Mouse (Mus musculus) gastrocnemius, postnatal 36 days (tissue): ENCODE measurements around the gene Rtp4. TPM values are rescaled to one million over a fixed set of nuclear protein-coding genes. Genes with fewer than 3 reads are reported as not detected.

Source experiments
- DNase-seq, 2 experiments: peaks; one replicate each; pipeline ENCODE4 v3.0.0; 2022
- intact Hi-C: fragments of 180-260 bp; cut with DNase I; formaldehyde crosslinking; loops from one replicate; pipeline ENCODE4 v1.15.1; 2025
- total RNA-seq, 2 experiments: library from RNA; stranded (reverse); gene quantifications; 2 replicates each; pipeline ENCODE4 v1.2.3; 2021

Rtp4 gene
- total RNA-seq, 2 experiments from 2014 or later, result 1.3 to 2.1 TPM

DNA sequence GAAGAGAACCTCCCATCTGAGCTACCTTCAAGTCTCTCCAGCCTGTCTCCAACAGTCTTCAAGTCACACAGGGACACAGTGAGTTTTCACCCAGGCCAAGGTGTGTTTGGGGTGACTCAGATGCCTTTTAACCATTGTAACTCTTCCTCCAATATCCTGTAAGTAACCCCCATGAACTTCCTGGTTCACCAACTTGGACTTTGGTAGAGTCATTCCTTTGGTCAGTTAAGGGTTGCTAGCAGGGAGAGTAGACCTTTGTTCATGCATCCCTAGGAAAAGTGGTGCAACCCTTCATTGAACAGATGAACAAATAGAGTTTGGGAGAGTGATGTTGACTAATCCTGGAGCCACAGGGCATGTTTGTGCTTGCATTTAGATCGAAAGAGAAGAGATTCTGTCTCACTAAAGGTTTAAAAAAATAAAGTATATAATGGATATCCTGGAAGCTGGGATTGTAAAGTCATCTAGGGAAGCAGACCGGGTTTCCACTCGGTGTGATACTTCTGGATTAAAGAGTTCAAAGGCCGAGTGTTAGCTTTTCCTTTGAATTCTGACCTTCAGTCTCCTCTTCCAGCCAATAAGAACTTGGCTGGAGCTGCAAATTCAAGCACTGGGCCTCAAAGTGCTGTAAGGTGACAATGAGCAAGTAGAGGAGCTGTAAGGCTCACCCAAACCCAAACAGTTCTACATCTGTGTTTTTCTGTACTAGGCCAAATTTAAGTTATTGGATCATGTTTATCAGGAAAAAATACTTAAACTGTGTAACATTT is 8.7 kb upstream of the Rtp4 start:
- DNase-seq, result no peak
- intact Hi-C loops, result no loop called here

GRCm38 (mm10) chr16:23513401-23513800 is 6.7 kb upstream of the Rtp4 start:
- no peak for DNase-seq
- intact Hi-C loops, result no loop called here

GRCm38 (mm10) chr16:23515766-23516165 is 4.3 kb upstream of the Rtp4 start:
- intact Hi-C loops, result no loop called here
- DNase-seq, result peak in 1 of 2 experiments; percentile 56

GRCm38 (mm10) chr16:23516606-23517005 is 3.5 kb upstream of the Rtp4 start:
- intact Hi-C loops, result no loop called here
- DNase-seq, result no peak

DNA sequence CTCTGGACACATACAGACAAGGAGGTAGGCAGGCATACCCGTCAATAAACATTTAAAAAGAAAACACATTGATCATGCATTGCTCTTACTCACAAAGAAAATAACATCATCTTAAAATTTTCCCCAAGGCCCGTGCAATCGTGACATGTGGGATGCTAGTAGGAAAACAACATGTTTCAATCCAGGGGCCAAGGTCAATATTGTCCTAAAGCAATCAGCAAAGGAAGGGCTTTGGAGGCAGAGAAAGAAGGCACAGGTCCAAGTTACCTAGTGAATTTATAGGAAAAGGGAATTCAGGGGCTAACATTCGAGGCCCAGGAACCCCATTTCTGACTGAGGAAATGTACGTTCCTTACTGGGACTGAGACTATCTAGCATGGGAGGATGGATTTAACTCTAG is 2.9 kb upstream of the Rtp4 start:
- intact Hi-C loops, result no loop called here
- DNase-seq, result no peak

GRCm38 (mm10) chr16:23517754-23518566 is 2.1 kb upstream of the Rtp4 start:
- intact Hi-C loops, result no loop called here
- DNase-seq, result no peak

DNA sequence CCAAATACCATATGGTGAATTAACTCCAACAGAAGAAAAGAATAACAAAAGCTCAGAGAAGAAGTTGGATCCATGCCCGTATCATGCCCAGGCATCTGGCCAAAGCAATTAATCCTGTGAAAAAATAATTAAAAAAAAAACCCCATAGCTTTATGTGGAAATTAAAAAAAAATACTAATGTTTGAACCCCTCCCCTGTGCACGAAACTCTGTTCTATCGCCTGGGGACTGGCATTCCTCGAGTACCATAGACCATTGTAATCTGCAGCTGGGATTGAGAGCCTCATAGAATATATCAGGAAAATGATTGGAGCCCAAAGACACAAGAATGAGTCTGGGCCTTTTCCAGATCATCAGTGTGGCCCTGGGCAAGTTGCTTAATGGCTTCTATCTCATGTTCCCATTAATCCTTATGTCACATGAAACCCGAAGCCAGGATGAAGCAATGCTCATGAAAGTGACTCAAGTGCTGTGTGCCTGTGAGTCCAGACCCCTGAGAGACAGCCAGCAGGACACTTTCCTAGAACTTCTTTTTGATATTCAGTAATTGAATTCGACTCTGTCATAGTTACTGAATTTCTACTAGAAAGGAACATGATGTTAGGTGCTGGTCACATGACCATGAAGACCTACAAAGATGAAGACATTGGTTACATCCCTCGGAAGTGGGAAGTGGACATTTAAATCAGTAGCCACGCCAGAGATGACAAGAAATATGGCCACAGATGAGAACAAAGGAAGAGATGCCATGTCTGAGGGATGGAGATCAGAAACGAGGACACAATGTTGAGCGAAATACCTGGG is 1.3 kb upstream of the Rtp4 start:
- intact Hi-C loops, result no loop called here
- DNase-seq, result no peak

GRCm38 (mm10) chr16:23519771-23520170 is 320 bp upstream of the Rtp4 start:
- no peak for DNase-seq
- intact Hi-C loops, result loop anchor here (5.0 kb wide), 1 partner anchor 32 kb away; no protein-coding TSS in a partner anchor

GRCm38 (mm10) chr16:23521092-23521491 is 1.0 kb downstream of the Rtp4 start:
- no peak for DNase-seq
- intact Hi-C loops, result loop anchor here (5.0 kb wide), 1 partner anchor 34 kb away; no protein-coding TSS in a partner anchor

DNA sequence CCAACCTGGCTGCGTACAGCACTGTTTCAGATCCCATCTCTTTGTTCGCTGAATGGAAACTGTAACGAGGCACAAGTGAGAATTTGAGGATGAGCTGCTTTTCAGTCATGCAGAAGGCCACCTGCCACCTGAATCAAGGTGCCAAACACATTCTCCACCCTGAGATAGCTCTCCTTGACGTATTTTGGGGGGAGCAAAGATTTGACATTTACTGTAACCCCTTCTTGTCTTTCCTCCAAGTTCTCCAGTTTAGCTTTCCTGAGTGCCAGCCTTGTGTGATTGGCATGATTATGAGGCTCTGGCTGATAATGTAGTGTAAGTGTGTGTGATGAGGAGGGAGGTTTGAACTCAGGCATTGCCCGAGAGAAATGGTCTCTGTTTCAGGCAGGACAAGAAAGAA is 2.0 kb downstream of the Rtp4 start:
- intact Hi-C loops, result loop anchor here (5.0 kb wide), 1 partner anchor 35 kb away; no protein-coding TSS in a partner anchor
- DNase-seq, result no peak

DNA sequence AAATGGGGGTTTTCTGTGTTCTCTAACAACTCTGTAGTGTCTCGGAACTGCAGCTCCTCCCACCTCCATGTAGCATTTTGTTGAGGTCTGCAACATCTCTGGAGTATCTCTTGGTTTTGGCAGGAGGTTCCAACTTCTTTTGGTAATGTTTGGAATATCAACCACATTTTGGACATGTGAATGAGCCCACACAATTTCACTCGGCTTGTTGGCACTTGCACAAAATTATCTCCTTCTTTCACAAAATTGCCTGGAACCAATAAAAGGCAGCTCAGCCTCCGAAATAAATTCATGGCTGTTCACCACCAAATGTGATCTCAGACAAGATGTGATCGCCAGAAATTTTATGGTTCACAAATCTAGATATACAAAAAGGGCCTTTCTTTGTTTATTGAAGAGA is 9.1 kb downstream of the Rtp4 start:
- no peak for DNase-seq
- intact Hi-C loops, result no loop called here

DNA sequence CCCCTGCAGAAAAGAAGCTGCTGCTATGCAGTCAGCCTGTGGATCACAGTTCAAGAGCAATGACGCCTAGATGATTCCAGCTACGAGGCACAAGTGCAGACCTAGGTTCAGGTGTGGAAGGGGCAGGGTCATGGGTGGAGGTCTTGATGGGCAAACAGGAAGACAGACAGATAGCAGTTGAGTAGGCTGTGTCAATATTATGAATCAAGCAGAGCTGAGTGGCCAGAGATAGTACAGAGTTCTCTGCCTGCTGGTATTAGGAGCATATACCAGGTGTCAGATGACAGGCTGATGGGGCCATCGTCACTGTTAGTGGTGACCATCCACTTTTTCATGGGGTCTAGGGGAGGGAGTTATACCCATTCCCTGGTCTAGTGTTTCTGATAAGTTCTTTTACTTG is 13.6 kb downstream of the Rtp4 start:
- intact Hi-C loops, result no loop called here
- no peak for DNase-seq

DNA sequence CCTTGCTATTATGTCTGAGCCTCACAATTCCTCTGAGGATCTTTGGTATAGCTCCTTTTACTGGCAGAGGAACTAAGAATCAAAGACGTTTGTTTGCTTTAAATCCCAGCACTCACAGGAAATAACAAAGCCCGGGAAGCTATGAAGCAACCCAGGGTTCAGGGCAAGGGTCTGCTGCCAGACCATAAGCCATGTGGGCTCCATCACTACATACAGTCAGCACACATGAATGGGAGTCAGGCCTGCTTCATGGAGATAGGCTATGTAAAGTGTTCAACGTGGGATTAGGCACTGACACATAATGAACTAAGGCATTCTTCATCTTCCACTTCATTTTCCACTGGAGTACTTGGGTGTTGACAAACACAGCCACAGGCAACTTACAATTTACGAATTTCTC is 21.0 kb downstream of the Rtp4 start:
- intact Hi-C loops, result no loop called here
- DNase-seq, result no peak

- DNase-seq, result no peak
- intact Hi-C loops, result no loop called here
Measured at GRCm38 (mm10) chr16:23542866-23543265, 22.8 kb downstream of the Rtp4 start.

DNA sequence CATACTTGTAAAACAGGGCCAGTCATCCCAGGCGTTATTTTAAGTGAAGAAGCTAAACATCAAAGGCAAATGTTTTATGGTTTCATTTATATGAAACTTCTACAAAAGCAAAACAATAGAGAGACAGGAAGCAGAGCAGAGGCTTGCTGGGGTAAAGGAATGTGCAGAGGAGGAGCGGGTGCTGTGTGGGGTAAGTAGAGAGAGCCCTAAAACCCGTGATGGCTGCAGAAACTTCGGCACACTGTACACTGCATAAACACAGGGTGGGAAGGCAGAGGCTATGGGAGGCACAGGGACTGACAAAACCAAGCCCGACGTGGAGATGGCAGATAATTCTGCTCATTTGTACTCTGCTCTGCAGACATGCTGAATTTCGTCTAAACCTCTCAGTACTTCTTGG is 24.3 kb downstream of the Rtp4 start:
- intact Hi-C loops, result no loop called here
- no peak for DNase-seq

DNA sequence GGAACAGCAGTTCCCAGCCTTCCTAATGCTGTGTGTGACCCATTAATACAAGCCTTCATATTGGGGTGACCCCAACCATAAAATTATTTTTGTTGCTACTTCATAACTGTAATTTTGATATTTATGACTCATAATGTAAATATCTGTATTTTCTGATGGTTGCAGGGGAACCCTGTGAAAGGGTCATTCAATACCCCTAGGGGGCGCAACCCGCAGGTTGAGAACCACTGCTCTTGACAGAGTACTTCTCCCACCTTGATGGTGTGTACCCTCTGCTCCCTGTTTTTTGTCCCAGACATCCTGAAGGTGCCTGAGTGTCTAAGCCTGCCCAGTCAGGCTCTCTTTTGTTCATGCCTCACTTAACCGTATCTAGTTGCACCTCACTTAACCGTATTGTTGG is 27.7 kb downstream of the Rtp4 start:
- intact Hi-C loops, result no loop called here
- no peak for DNase-seq

- peak in 1 of 2 experiments; percentile 27 for DNase-seq
- intact Hi-C loops, result loop anchor here (2.0 to 5.0 kb wide), 3 partner anchors 98 to 402 kb away; no protein-coding TSS in a partner anchor
Measured at GRCm38 (mm10) chr16:23550346-23550980, 30.4 kb downstream of the Rtp4 start.

GRCm38 (mm10) chr16:23550981-23551582 is 31.0 kb downstream of the Rtp4 start:
- intact Hi-C loops, result loop anchor here (2.0 to 5.0 kb wide), 3 partner anchors 98 to 401 kb away; no protein-coding TSS in a partner anchor
- DNase-seq, result no peak

GRCm38 (mm10) chr16:23554673-23555072 is 34.6 kb downstream of the Rtp4 start:
- intact Hi-C loops, result loop anchor here (5.0 kb wide), 1 partner anchor 398 kb away; no protein-coding TSS in a partner anchor
- no peak for DNase-seq

GRCm38 (mm10) chr16:23557195-23557594 is 37.1 kb downstream of the Rtp4 start:
- intact Hi-C loops, result no loop called here
- no peak for DNase-seq
